Mouse (Mus musculus): ENCODE data around the gene Ank2. TPM values are rescaled to one million over a fixed set of nuclear protein-coding genes. Genes with fewer than 3 reads are reported as not detected.

The Ank2 gene
- polyA plus RNA-seq, 1 experiment from 2014 or later = 32.2 TPM

GRCm38 (mm10) chr3:127157706-127158105, 341.4 kb downstream of the Ank2 start:
- Histone ChIP-seq H3K4me3 (no peak overlapping the region), H3K36me3 (replicated peaks) (no peaks in the 10 kb centered on the region), H3K27me3 (replicated peaks; ENCODE audit: low read depth, poor library complexity, severe bottlenecking) (peaks cover 28% of the 10 kb centered on the region), H3K27ac (replicated peaks) (no peak overlapping the region), H3K4me1 (peaks cover 16% of the 10 kb centered on the region), H3K9me3 (no peaks in the 10 kb centered on the region)
- no peak for DNase-seq (ENCODE audit: low spot score)
- 89% methylated on average over 3 of the region's 3 CpGs for WGBS

- Histone ChIP-seq H3K9me3 (no peaks in the 10 kb centered on the region), H3K36me3 (replicated peaks) (no peaks in the 10 kb centered on the region), H3K27ac (replicated peaks) (no peak overlapping the region), H3K4me3 (no peak overlapping the region), H3K4me1 (peaks cover under 1% of the 10 kb centered on the region; the same call in 1 of the 2 replicates), H3K27me3 (replicated peaks; ENCODE audit: low read depth, poor library complexity, severe bottlenecking) (peaks cover 14% of the 10 kb centered on the region)
- no peak for DNase-seq (ENCODE audit: low spot score)
- 86% methylated on average over 9 of the region's 9 CpGs for WGBS
Measured at GRCm38 (mm10) chr3:127156080-127156479, 343.1 kb downstream of the Ank2 start.

GRCm38 (mm10) chr3:127153861-127154260, 345.3 kb downstream of the Ank2 start:
- H3K4me1 ChIP-seq = no peaks in the 10 kb centered on the region
- 87% methylated on average over 3 of the region's 3 CpGs for WGBS
- no peak overlapping the region for H3K27ac ChIP-seq (replicated peaks)
- H3K9me3 ChIP-seq = no peaks in the 10 kb centered on the region
- no peak overlapping the region for H3K4me3 ChIP-seq
- H3K27me3 ChIP-seq (replicated peaks; ENCODE audit: low read depth, poor library complexity, severe bottlenecking) = no peaks in the 10 kb centered on the region
- no peaks in the 10 kb centered on the region for H3K36me3 ChIP-seq (replicated peaks)
- no peak for DNase-seq (ENCODE audit: low spot score)

GRCm38 (mm10) chr3:127153443-127153842, 345.7 kb downstream of the Ank2 start:
- 94% methylated on average over 3 of the region's 3 CpGs for WGBS
- H3K4me1 ChIP-seq = no peaks in the 10 kb centered on the region
- H3K27ac ChIP-seq (replicated peaks) = no peak overlapping the region
- H3K36me3 ChIP-seq (replicated peaks) = no peaks in the 10 kb centered on the region
- H3K4me3 ChIP-seq = no peak overlapping the region
- DNase-seq (ENCODE audit: low spot score) = no peak
- H3K9me3 ChIP-seq = no peaks in the 10 kb centered on the region
- H3K27me3 ChIP-seq (replicated peaks; ENCODE audit: low read depth, poor library complexity, severe bottlenecking) = no peaks in the 10 kb centered on the region

- no peak for DNase-seq (ENCODE audit: low spot score)
- Histone ChIP-seq H3K36me3 (replicated peaks) (no peaks in the 10 kb centered on the region), H3K27ac (replicated peaks) (no peak overlapping the region), H3K27me3 (replicated peaks; ENCODE audit: low read depth, poor library complexity, severe bottlenecking) (no peaks in the 10 kb centered on the region), H3K9me3 (no peaks in the 10 kb centered on the region), H3K4me3 (no peak overlapping the region), H3K4me1 (no peaks in the 10 kb centered on the region)
- 88% methylated on average over 3 of the region's 3 CpGs for WGBS
Measured at GRCm38 (mm10) chr3:127148648-127149047, 350.5 kb downstream of the Ank2 start.

- Histone ChIP-seq H3K27me3 (replicated peaks; ENCODE audit: low read depth, poor library complexity, severe bottlenecking) (no peaks in the 10 kb centered on the region), H3K27ac (replicated peaks) (no peak overlapping the region), H3K4me3 (no peak overlapping the region), H3K36me3 (replicated peaks) (no peaks in the 10 kb centered on the region), H3K4me1 (peaks cover 7% of the 10 kb centered on the region), H3K9me3 (no peaks in the 10 kb centered on the region)
- 91% methylated on average over 9 of the region's 9 CpGs for whole genome bisulfite sequencing
- DNase-seq (ENCODE audit: low spot score) = no peak
Measured at GRCm38 (mm10) chr3:127140590-127140989, 358.6 kb downstream of the Ank2 start.

- Histone ChIP-seq H3K27ac (replicated peaks) (no peak overlapping the region), H3K4me1 (peaks cover 7% of the 10 kb centered on the region), H3K36me3 (replicated peaks) (no peaks in the 10 kb centered on the region), H3K27me3 (replicated peaks; ENCODE audit: low read depth, poor library complexity, severe bottlenecking) (no peaks in the 10 kb centered on the region), H3K4me3 (no peak overlapping the region), H3K9me3 (no peaks in the 10 kb centered on the region)
- no peak for DNase-seq (ENCODE audit: low spot score)
- 60% methylated on average over 2 of the region's 2 CpGs for WGBS
Measured at GRCm38 (mm10) chr3:127139638-127140037, 359.5 kb downstream of the Ank2 start.

GRCm38 (mm10) chr3:127137508-127137907, 361.6 kb downstream of the Ank2 start:
- H3K27ac ChIP-seq (replicated peaks) = no peak overlapping the region
- peaks cover 7% of the 10 kb centered on the region for H3K4me1 ChIP-seq
- no peak overlapping the region for H3K4me3 ChIP-seq
- no peaks in the 10 kb centered on the region for H3K9me3 ChIP-seq
- no peaks in the 10 kb centered on the region for H3K36me3 ChIP-seq (replicated peaks)
- no peaks in the 10 kb centered on the region for H3K27me3 ChIP-seq (replicated peaks; ENCODE audit: low read depth, poor library complexity, severe bottlenecking)
- no peak for DNase-seq (ENCODE audit: low spot score)
- WGBS = 63% methylated on average over 5 of the region's 5 CpGs

GRCm38 (mm10) chr3:127134062-127134461, 365.1 kb downstream of the Ank2 start:
- DNase-seq (ENCODE audit: low spot score) = no peak
- no peak overlapping the region for H3K4me3 ChIP-seq
- H3K27ac ChIP-seq (replicated peaks) = no peak overlapping the region
- H3K9me3 ChIP-seq = no peaks in the 10 kb centered on the region
- H3K36me3 ChIP-seq (replicated peaks) = no peaks in the 10 kb centered on the region
- 83% methylated on average over 2 of the region's 2 CpGs for WGBS
- H3K27me3 ChIP-seq (replicated peaks; ENCODE audit: low read depth, poor library complexity, severe bottlenecking) = no peaks in the 10 kb centered on the region
- H3K4me1 ChIP-seq = peaks cover 10% of the 10 kb centered on the region

- Histone ChIP-seq H3K9me3 (no peaks in the 10 kb centered on the region), H3K27me3 (replicated peaks; ENCODE audit: low read depth, poor library complexity, severe bottlenecking) (no peaks in the 10 kb centered on the region), H3K4me3 (no peak overlapping the region), H3K4me1 (peaks cover 16% of the 10 kb centered on the region), H3K27ac (replicated peaks) (no peak overlapping the region), H3K36me3 (replicated peaks) (no peaks in the 10 kb centered on the region)
- WGBS = 47% methylated on average over 3 of the region's 3 CpGs
- no peak for DNase-seq (ENCODE audit: low spot score)
Measured at GRCm38 (mm10) chr3:127131048-127131447, 368.1 kb downstream of the Ank2 start.

- 71% methylated on average over 12 of the region's 12 CpGs for WGBS
- no peak for DNase-seq (ENCODE audit: low spot score)
- Histone ChIP-seq H3K27me3 (replicated peaks; ENCODE audit: low read depth, poor library complexity, severe bottlenecking) (no peaks in the 10 kb centered on the region), H3K9me3 (no peaks in the 10 kb centered on the region), H3K36me3 (replicated peaks) (no peaks in the 10 kb centered on the region), H3K27ac (replicated peaks) (no peak overlapping the region), H3K4me3 (no peak overlapping the region), H3K4me1 (peaks cover 16% of the 10 kb centered on the region)
Measured at GRCm38 (mm10) chr3:127130167-127130770, 368.9 kb downstream of the Ank2 start.

GRCm38 (mm10) chr3:127129750-127130149, 369.4 kb downstream of the Ank2 start:
- DNase-seq (ENCODE audit: low spot score) = no peak
- Histone ChIP-seq H3K4me1 (peaks cover 19% of the 10 kb centered on the region), H3K27ac (replicated peaks) (no peak overlapping the region), H3K9me3 (no peaks in the 10 kb centered on the region), H3K36me3 (replicated peaks) (no peaks in the 10 kb centered on the region), H3K4me3 (no peak overlapping the region), H3K27me3 (replicated peaks; ENCODE audit: low read depth, poor library complexity, severe bottlenecking) (no peaks in the 10 kb centered on the region)
- 52% methylated on average over 1 of the region's 1 CpGs for WGBS

- DNase-seq (ENCODE audit: low spot score) = no peak
- H3K36me3 ChIP-seq (replicated peaks) = no peaks in the 10 kb centered on the region
- H3K4me1 ChIP-seq = peaks cover 40% of the 10 kb centered on the region
- H3K27ac ChIP-seq (replicated peaks) = no peak overlapping the region
- no peaks in the 10 kb centered on the region for H3K27me3 ChIP-seq (replicated peaks; ENCODE audit: low read depth, poor library complexity, severe bottlenecking)
- no peaks in the 10 kb centered on the region for H3K9me3 ChIP-seq
- no peak overlapping the region for H3K4me3 ChIP-seq
- 29% methylated on average over 1 of the region's 1 CpGs for WGBS
Measured at GRCm38 (mm10) chr3:127127611-127128010, 371.5 kb downstream of the Ank2 start.
